Mouse (Mus musculus) olfactory bulb, adult 2 months (tissue): ENCODE data around the gene Dhdds.

Experiments used
- CTCF ChIP-seq: fragments of 200-500 bp; IDR thresholded peaks from 2 replicates; pipeline ENCODE4 v1.5.1; 2012; ENCODE audit warnings: low read depth, mild to moderate bottlenecking, low read length, moderate library complexity; ENCODE audit not compliant: insufficient read depth
- POLR2A ChIP-seq: fragments of 200-500 bp; IDR thresholded peaks from 2 replicates; pipeline ENCODE4 v1.6.1; 2012; ENCODE audit warnings: mild to moderate bottlenecking, low read depth, low read length, moderate library complexity; ENCODE audit not compliant: insufficient read depth

- no peak for TF ChIP-seq CTCF
- no peak for TF ChIP-seq POLR2A
Observed at GRCm38 (mm10) chr4:133978021-133978711, 22.6 kb downstream of the Dhdds start.
